Mouse (Mus musculus): Measurements from ENCODE around the gene Eef1akmt2. TPM values are rescaled to one million over a fixed set of nuclear protein-coding genes. Genes with fewer than 3 reads are reported as not detected.

Eef1akmt2 gene
- total and polyA plus RNA-seq, 3 experiments: 5.2 to 7.7 (median 7.7) TPM

- 55% methylated on average over 10 of the region's 10 CpGs for WGBS
- no peak for TF ChIP-seq CTCF (IDR thresholded peaks at IDR 0.05)
- no peak for TF ChIP-seq POLR2A (IDR thresholded peaks at IDR 0.05; ENCODE audit: insufficient read depth, low read depth, low read length)
- no peak for TF ChIP-seq EP300 (IDR thresholded peaks at IDR 0.05; ENCODE audit: insufficient read depth, low read depth, low read length)
- intact Hi-C loops (cut with DNase I): loop anchor here (1.0 kb wide), 1 partner anchor 14 kb away; no protein-coding TSS in a partner anchor
- no peak overlapping the region; the same call in 1 of the 2 replicates for H3K9ac ChIP-seq (ENCODE audit: low read depth, low read length)
- H3K4me3 ChIP-seq: no peak overlapping the region
- H3K4me1 ChIP-seq (ENCODE audit: control insufficient read depth, insufficient read depth, low read length): peaks cover 64% of the 10 kb centered on the region
- H3K79me2 ChIP-seq (replicated peaks; ENCODE audit: control insufficient read depth, insufficient read depth, low read length): peaks cover 10% of the 10 kb centered on the region
- DNase-seq: peak in 1 of 2 experiments; percentile 37
- H3K27me3 ChIP-seq (ENCODE audit: control insufficient read depth, insufficient read depth, low read length): no peaks in the 10 kb centered on the region
- H3K27ac ChIP-seq: peak overlapping the region; percentile 81
- peaks cover 14% of the 10 kb centered on the region for H3K36me3 ChIP-seq (ENCODE audit: control insufficient read depth, insufficient read depth, low read length)
These were observed 51.6 kb downstream of the Eef1akmt2 start for GRCm38 (mm10) chr7:132800868-132801267.

GRCm38 (mm10) chr7:132799119-132800016 lies 53.1 kb downstream of the Eef1akmt2 start:
- TF ChIP-seq POLR2A (IDR thresholded peaks at IDR 0.05; ENCODE audit: insufficient read depth, low read depth, low read length) (peak; percentile 27; the same call in 1 of the 2 replicates), CTCF (IDR thresholded peaks at IDR 0.05) (peak; percentile 58), EP300 (IDR thresholded peaks at IDR 0.05; ENCODE audit: insufficient read depth, low read depth, low read length) (no peak)
- intact Hi-C loops (cut with DNase I): loop anchor here (1.0 kb wide), 1 partner anchor 12 kb away; no protein-coding TSS in a partner anchor

GRCm38 (mm10) chr7:132795141-132795540 lies 57.3 kb downstream of the Eef1akmt2 start:
- Histone ChIP-seq H3K9ac (ENCODE audit: low read depth, low read length) (no peak overlapping the region), H3K27me3 (ENCODE audit: control insufficient read depth, insufficient read depth, low read length) (no peaks in the 10 kb centered on the region), H3K79me2 (replicated peaks; ENCODE audit: control insufficient read depth, insufficient read depth, low read length) (peaks cover 10% of the 10 kb centered on the region), H3K27ac (no peak overlapping the region; the same call in 1 of the 2 replicates), H3K4me3 (no peak overlapping the region), H3K4me1 (ENCODE audit: control insufficient read depth, insufficient read depth, low read length) (peaks cover 35% of the 10 kb centered on the region), H3K36me3 (ENCODE audit: control insufficient read depth, insufficient read depth, low read length) (peaks cover 2% of the 10 kb centered on the region)
- 93% methylated on average over 5 of the region's 5 CpGs for WGBS
- DNase-seq: no peak
- intact Hi-C loops (cut with DNase I): no loop called here
- TF ChIP-seq EP300 (IDR thresholded peaks at IDR 0.05; ENCODE audit: insufficient read depth, low read depth, low read length) (no peak), POLR2A (IDR thresholded peaks at IDR 0.05; ENCODE audit: insufficient read depth, low read depth, low read length) (no peak), CTCF (IDR thresholded peaks at IDR 0.05) (no peak)

More at GRCm38 (mm10) chr7:132799119-132800016, 53.1 kb downstream of the Eef1akmt2 start:
- H3K4me3 ChIP-seq: no peak overlapping the region
- peak; percentile 40 to 45 for DNase-seq
- no peak overlapping the region; the same call in 1 of the 2 replicates for H3K9ac ChIP-seq (ENCODE audit: low read depth, low read length)
- H3K4me1 ChIP-seq (ENCODE audit: control insufficient read depth, insufficient read depth, low read length): peaks cover 56% of the 10 kb centered on the region
- peaks cover 14% of the 10 kb centered on the region for H3K36me3 ChIP-seq (ENCODE audit: control insufficient read depth, insufficient read depth, low read length)
- peaks cover 10% of the 10 kb centered on the region for H3K79me2 ChIP-seq (replicated peaks; ENCODE audit: control insufficient read depth, insufficient read depth, low read length)
- no peaks in the 10 kb centered on the region for H3K27me3 ChIP-seq (ENCODE audit: control insufficient read depth, insufficient read depth, low read length)
- WGBS: 61% methylated on average over 5 of the region's 5 CpGs
- peak overlapping the region; percentile 81 for H3K27ac ChIP-seq

GRCm38 (mm10) chr7:132793467-132793866 lies 59.0 kb downstream of the Eef1akmt2 start:
- 29% methylated on average over 6 of the region's 6 CpGs for WGBS
- DNase-seq: peak; percentile 33 to 61
- Histone ChIP-seq H3K4me3 (no peak overlapping the region), H3K4me1 (ENCODE audit: control insufficient read depth, insufficient read depth, low read length) (peaks cover 24% of the 10 kb centered on the region), H3K79me2 (replicated peaks; ENCODE audit: control insufficient read depth, insufficient read depth, low read length) (peaks cover 13% of the 10 kb centered on the region), H3K36me3 (ENCODE audit: control insufficient read depth, insufficient read depth, low read length) (peaks cover 2% of the 10 kb centered on the region), H3K9ac (ENCODE audit: low read depth, low read length) (no peak overlapping the region), H3K27ac (peak overlapping the region; percentile 15; the same call in 1 of the 2 replicates), H3K27me3 (ENCODE audit: control insufficient read depth, insufficient read depth, low read length) (no peaks in the 10 kb centered on the region)
- TF ChIP-seq POLR2A (IDR thresholded peaks at IDR 0.05; ENCODE audit: insufficient read depth, low read depth, low read length): no peak
- no peak for TF ChIP-seq CTCF (IDR thresholded peaks at IDR 0.05)
- no peak for TF ChIP-seq EP300 (IDR thresholded peaks at IDR 0.05; ENCODE audit: insufficient read depth, low read depth, low read length)
- intact Hi-C loops (cut with DNase I): no loop called here

GRCm38 (mm10) chr7:132790447-132791219 lies 61.8 kb downstream of the Eef1akmt2 start:
- peak in 1 of 2 experiments; percentile 36 for DNase-seq
- no peak overlapping the region for H3K27ac ChIP-seq
- 78% methylated on average over 14 of the region's 14 CpGs for WGBS
- intact Hi-C loops (cut with DNase I): no loop called here
- peaks cover 44% of the 10 kb centered on the region for H3K4me1 ChIP-seq (ENCODE audit: control insufficient read depth, insufficient read depth, low read length)
- peaks cover 14% of the 10 kb centered on the region for H3K79me2 ChIP-seq (replicated peaks; ENCODE audit: control insufficient read depth, insufficient read depth, low read length)
- no peak overlapping the region for H3K9ac ChIP-seq (ENCODE audit: low read depth, low read length)
- no peak for TF ChIP-seq CTCF (IDR thresholded peaks at IDR 0.05)
- peaks cover 11% of the 10 kb centered on the region for H3K36me3 ChIP-seq (ENCODE audit: control insufficient read depth, insufficient read depth, low read length)
- H3K4me3 ChIP-seq: no peak overlapping the region
- H3K27me3 ChIP-seq (ENCODE audit: control insufficient read depth, insufficient read depth, low read length): no peaks in the 10 kb centered on the region
